Mouse (Mus musculus) bone marrow, adult 2 months (tissue): ENCODE data around the gene Pgc.

ENCODE experiments used
- CTCF ChIP-seq: fragments of 200-500 bp; IDR thresholded peaks from 2 replicates; pipeline ENCODE4 v1.5.1; 2011; ENCODE audit warnings: low read length, control low read depth; ENCODE audit not compliant: control insufficient read depth, insufficient read depth
- POLR2A ChIP-seq: fragments of 200-500 bp; IDR thresholded peaks from 2 replicates; pipeline ENCODE4 v1.6.1; 2011; ENCODE audit warnings: low read depth, mild to moderate bottlenecking, control low read depth, low read length, borderline replicate concordance; ENCODE audit not compliant: control insufficient read depth

DNA sequence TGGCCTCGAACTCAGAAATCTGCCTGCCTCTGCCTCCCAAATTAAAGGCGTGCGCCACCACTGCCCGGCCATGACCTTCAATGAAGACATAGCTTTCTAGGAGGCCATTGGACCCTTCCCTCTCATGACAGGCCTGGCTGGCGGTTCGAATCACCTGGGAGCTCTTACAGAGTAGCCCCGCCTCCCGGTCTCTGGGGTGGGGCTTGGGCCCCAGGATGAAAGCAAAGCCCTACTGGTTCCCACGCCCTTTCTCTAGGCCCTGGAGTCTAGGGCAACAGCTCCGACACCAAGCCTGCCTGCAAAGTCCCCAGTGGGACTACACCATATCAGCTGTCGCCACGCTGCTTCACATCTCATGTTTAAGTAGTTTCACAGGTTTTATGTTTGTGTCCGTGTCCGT lies 17.4 kb downstream of the Pgc start:
- no peak for TF ChIP-seq CTCF
- no peak for TF ChIP-seq POLR2A
